Mouse (Mus musculus) small intestine, adult 2 months (tissue): ENCODE results near the gene Ikbke.

Experiments
- CTCF ChIP-seq: fragments of 200-500 bp; IDR thresholded peaks from 2 replicates; pipeline ENCODE4 v1.5.1; 2012; ENCODE audit warnings: low read depth, mild to moderate bottlenecking, control low read depth, inconsistent platforms, low read length, moderate library complexity, mixed read lengths; ENCODE audit not compliant: insufficient replicate concordance, insufficient read length; ENCODE audit errors: extremely low read depth
- POLR2A ChIP-seq: fragments of 200-500 bp; IDR thresholded peaks from 2 replicates; pipeline ENCODE4 v1.6.1; 2012; ENCODE audit warnings: low read depth, mild to moderate bottlenecking, control low read depth, inconsistent platforms, low read length, moderate library complexity

DNA sequence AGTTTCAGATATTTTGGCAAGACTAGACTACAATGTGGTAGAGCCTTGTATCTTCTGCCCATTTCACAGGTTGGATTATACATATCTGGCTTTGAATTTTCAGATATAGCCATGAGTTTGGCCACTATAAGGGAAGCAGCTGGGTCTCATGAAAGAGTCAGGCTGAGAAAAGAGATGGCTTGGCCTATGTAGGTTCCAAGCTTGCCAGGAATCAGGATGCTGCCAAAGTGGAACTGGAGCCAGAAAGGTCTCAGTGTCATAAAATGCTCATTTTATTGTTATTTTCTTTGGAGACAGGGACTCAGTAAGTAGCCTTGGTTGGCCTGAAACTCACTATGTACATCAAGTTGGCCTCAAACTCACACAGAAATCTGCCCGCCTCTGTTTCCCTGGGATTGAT lies 47.8 kb upstream of the Ikbke start:
- TF ChIP-seq CTCF: no peak
- no peak for TF ChIP-seq POLR2A
